Mouse (Mus musculus) limb, embryonic 14.5 days (tissue): ENCODE data around the gene Rpia. TPM values are rescaled to one million over a fixed set of nuclear protein-coding genes. Genes with fewer than 3 reads are reported as not detected.

Experiments
- ATAC-seq: fragments of 200-750 bp; cut with Nextera tagmentation; 2 replicates; pipeline ENCODE4 v1.8.0; 2017; ENCODE audit warnings: low read depth, moderate number of reproducible peaks, moderate TSS enrichment; ENCODE audit not compliant: low FRiP score
- DNase-seq: peaks from one replicate; pipeline ENCODE4 v3.0.0-alpha.2; 2015; ENCODE audit warnings: low spot score
- H3K27ac ChIP-seq: fragments of 300-500 bp; sonication (generic); replicated peaks from 2 replicates; pipeline ENCODE4 v1.5.1; 2014; ENCODE audit warnings: low read depth, mild to moderate bottlenecking, low read length, moderate library complexity, mixed read lengths
- H3K27me3 ChIP-seq: fragments of 300-500 bp; sonication (generic); 2 replicates; pipeline ENCODE4 v1.6.1; 2014; ENCODE audit warnings: low read length, mixed read lengths; ENCODE audit not compliant: control insufficient read depth, insufficient read depth
- H3K36me3 ChIP-seq: fragments of 300-500 bp; sonication (generic); 2 replicates; pipeline ENCODE4 v1.6.1; 2014; ENCODE audit warnings: mild to moderate bottlenecking, low read length, moderate library complexity, mixed read lengths; ENCODE audit not compliant: control insufficient read depth, insufficient read depth
- H3K4me1 ChIP-seq: fragments of 300-500 bp; sonication (generic); 2 replicates; pipeline ENCODE4 v1.6.1; 2014; ENCODE audit warnings: antibody characterized with exemption, low read length, mixed read lengths; ENCODE audit not compliant: control insufficient read depth, insufficient read depth
- H3K4me2 ChIP-seq: fragments of 300-500 bp; sonication (generic); replicated peaks from 2 replicates; pipeline ENCODE4 v1.6.1; 2014; ENCODE audit warnings: low read depth, mild to moderate bottlenecking, low read length, moderate library complexity; ENCODE audit not compliant: severe bottlenecking
- H3K4me3 ChIP-seq: fragments of 300-500 bp; sonication (generic); replicated peaks from 2 replicates; pipeline ENCODE4 v1.5.1; 2014; ENCODE audit warnings: low read length
- H3K9ac ChIP-seq: fragments of 300-500 bp; sonication (generic); 2 replicates; pipeline ENCODE4 v1.6.1; 2014; ENCODE audit warnings: mild to moderate bottlenecking, low read depth, low read length, moderate library complexity; ENCODE audit not compliant: severe bottlenecking
- H3K9me3 ChIP-seq: fragments of 300-500 bp; sonication (generic); 2 replicates; pipeline ENCODE4 v1.6.1; 2016; ENCODE audit warnings: low read length; ENCODE audit not compliant: control insufficient read depth
- POLR2A ChIP-seq: fragments of 200-500 bp; IDR thresholded peaks from 2 replicates; pipeline ENCODE4 v1.8.0; 2012; ENCODE audit warnings: inconsistent platforms, mild to moderate bottlenecking, moderate library complexity, borderline replicate concordance; ENCODE audit not compliant: insufficient read depth, insufficient read length; ENCODE audit errors: extremely low read depth
- WGBS: fragments of 180-500 bp; shearing (Covaris S2); extraction: QIAGEN DNeasy Blood & Tissue Kit; methylation state at CpG from one replicate; pipeline ENCODE4 v1.1.7; 2014; 5-methylcytosine and 5-hydroxymethylcytosine counted together
- polyA plus RNA-seq, 2 experiments: library from polyadenylated mRNA; depleted of rRNA in 1 of 2; stranded (reverse) in 1 of 2; unstranded in 1 of 2; fragments of >200 nt; fragmentation: Nextera tagmentation in 1 of 2; extraction: Ambion mirVana in 1 of 2; gene quantifications; 2 replicates each; pipeline versions ENCODE4 v1.2.1 to v1.2.3; 2012 to 2014

The Rpia gene
- polyA plus RNA-seq, 2 experiments = 2.8 to 24.3 TPM

DNA sequence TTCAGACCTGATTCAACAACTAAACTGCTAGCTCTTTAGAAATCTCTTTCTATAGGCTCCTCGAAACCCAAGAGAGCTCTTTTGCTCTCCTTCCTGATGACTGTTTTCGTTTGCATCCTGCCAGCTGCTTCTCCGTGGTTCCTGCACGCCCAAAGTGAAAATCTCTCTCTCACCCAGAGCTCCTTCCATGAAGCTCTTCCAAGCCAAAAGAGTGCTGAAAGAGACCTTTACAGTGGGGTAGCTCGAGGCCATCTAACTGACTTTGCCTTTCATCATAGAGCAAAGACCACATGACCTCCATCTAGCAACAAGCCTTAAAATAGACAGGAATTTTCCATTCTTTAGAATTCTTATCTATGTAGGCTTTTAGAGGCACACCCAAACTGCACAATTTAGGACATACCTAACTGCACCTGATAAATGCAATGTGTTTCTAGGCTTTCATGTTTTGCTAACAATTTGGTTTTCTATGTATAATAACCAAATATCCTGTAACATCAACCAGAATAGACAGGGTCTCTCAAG lies 30.4 kb upstream of the Rpia start:
- no peak for TF ChIP-seq POLR2A
- 68% methylated on average over 5 of the region's 5 CpGs for WGBS
- H3K27me3 ChIP-seq = no peaks in the 10 kb centered on the region
- no peak overlapping the region for H3K4me2 ChIP-seq
- ATAC-seq (no peak), DNase-seq (no peak)
- no peaks in the 10 kb centered on the region for H3K9me3 ChIP-seq
- no peaks in the 10 kb centered on the region for H3K36me3 ChIP-seq
- H3K27ac ChIP-seq = no peak overlapping the region
- no peak overlapping the region for H3K9ac ChIP-seq
- H3K4me1 ChIP-seq = no peaks in the 10 kb centered on the region
- H3K4me3 ChIP-seq = no peak overlapping the region

GRCm38 (mm10) chr6:70821566-70821965 lies 29.5 kb upstream of the Rpia start:
- no peak overlapping the region for H3K9ac ChIP-seq
- no peak overlapping the region for H3K4me2 ChIP-seq
- 58% methylated on average over 2 of the region's 2 CpGs for WGBS
- no peak overlapping the region for H3K27ac ChIP-seq
- H3K4me1 ChIP-seq = no peaks in the 10 kb centered on the region
- no peak for ATAC-seq
- no peaks in the 10 kb centered on the region for H3K27me3 ChIP-seq
- H3K9me3 ChIP-seq = no peaks in the 10 kb centered on the region
- no peak for TF ChIP-seq POLR2A
- no peak overlapping the region for H3K4me3 ChIP-seq
- no peak for DNase-seq
- H3K36me3 ChIP-seq = no peaks in the 10 kb centered on the region

GRCm38 (mm10) chr6:70815471-70815870 lies 23.4 kb upstream of the Rpia start:
- ATAC-seq (no peak), DNase-seq (no peak)
- no peak overlapping the region for H3K9ac ChIP-seq
- no peaks in the 10 kb centered on the region for H3K9me3 ChIP-seq
- no peaks in the 10 kb centered on the region for H3K36me3 ChIP-seq
- no peaks in the 10 kb centered on the region for H3K4me1 ChIP-seq
- no peaks in the 10 kb centered on the region for H3K27me3 ChIP-seq
- 80% methylated on average over 8 of the region's 8 CpGs for whole genome bisulfite sequencing
- no peak overlapping the region for H3K4me3 ChIP-seq
- no peak for TF ChIP-seq POLR2A
- no peak overlapping the region for H3K4me2 ChIP-seq
- no peak overlapping the region for H3K27ac ChIP-seq

- Histone ChIP-seq H3K27ac (no peak overlapping the region), H3K9me3 (no peaks in the 10 kb centered on the region), H3K4me1 (no peaks in the 10 kb centered on the region), H3K27me3 (no peaks in the 10 kb centered on the region), H3K9ac (no peak overlapping the region), H3K36me3 (no peaks in the 10 kb centered on the region), H3K4me3 (no peak overlapping the region), H3K4me2 (no peak overlapping the region)
- ATAC-seq = no peak
- WGBS = 85% methylated on average over 4 of the region's 4 CpGs
- no peak for TF ChIP-seq POLR2A
- no peak for DNase-seq
Observed at GRCm38 (mm10) chr6:70814629-70814950, 22.6 kb upstream of the Rpia start.

DNA sequence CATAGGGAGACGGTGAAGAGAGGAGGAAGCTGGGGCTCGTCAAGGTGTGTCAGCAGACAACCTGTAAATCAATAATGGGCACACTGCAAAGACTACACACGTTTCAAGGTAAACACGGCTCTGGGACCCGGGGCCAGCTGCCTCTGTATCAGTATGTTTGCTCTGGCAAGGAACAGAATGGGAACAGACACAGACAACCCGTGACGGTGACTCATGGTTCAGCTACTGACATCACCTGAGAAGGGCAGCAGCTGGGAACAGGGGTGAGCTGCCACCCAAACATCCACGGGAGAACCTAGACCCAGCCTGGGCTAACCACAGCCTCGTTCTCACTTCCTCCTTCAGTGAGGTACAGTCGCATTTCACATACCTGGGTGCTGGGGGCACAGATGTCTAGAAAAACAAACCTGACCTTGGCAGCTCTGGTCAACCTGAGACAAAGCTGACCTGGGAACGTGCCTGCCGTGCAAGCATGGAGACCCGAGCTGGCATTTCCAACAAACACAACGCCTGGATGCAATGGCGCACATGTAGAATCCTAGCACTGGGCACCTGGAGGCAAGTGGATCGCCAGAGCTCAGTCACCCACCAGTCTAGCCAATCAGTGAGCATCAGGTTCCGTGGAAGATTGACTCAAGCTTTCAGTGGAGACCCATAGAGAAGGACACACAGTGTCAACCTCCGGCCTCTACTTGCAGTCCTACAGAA lies 22.0 kb upstream of the Rpia start:
- ATAC-seq (no peak), DNase-seq (no peak)
- Histone ChIP-seq H3K4me1 (no peaks in the 10 kb centered on the region), H3K4me3 (no peak overlapping the region), H3K27me3 (no peaks in the 10 kb centered on the region), H3K27ac (no peak overlapping the region), H3K9ac (no peak overlapping the region), H3K9me3 (no peaks in the 10 kb centered on the region), H3K4me2 (no peak overlapping the region), H3K36me3 (no peaks in the 10 kb centered on the region)
- WGBS = 84% methylated on average over 18 of the region's 18 CpGs
- no peak for TF ChIP-seq POLR2A

DNA sequence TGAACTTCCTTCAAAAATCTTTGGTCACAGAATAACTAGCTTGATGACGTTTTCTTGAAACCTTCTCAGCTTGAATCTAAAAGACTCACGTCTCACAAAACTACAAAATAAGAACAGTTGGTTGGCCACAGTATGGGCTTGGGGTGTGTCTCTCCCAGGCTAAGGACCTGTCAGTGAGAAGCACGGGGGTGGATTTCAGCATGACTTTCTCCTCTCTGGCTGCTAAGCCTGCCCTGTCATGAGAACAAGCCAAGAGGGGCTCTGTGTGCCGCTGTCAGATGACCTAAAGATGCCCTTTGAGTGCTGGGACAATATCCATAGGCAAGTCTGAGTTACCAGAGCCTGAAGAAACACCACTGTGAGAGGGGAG lies 20.5 kb upstream of the Rpia start:
- WGBS = 55% methylated on average over 4 of the region's 4 CpGs
- no peak for DNase-seq
- no peak for ATAC-seq
- no peak overlapping the region for H3K4me3 ChIP-seq
- H3K27ac ChIP-seq = no peak overlapping the region
- no peak overlapping the region for H3K9ac ChIP-seq
- H3K4me2 ChIP-seq = no peak overlapping the region
- H3K9me3 ChIP-seq = no peaks in the 10 kb centered on the region
- no peaks in the 10 kb centered on the region for H3K27me3 ChIP-seq
- no peak for TF ChIP-seq POLR2A
- H3K36me3 ChIP-seq = no peaks in the 10 kb centered on the region
- no peaks in the 10 kb centered on the region for H3K4me1 ChIP-seq
